Mouse (Mus musculus): ENCODE measurements around the gene Tmem246. TPM values are rescaled to one million over a fixed set of nuclear protein-coding genes. Genes with fewer than 3 reads are reported as not detected.
"Not testable (repeated sequence)": the region's sequence is repeated elsewhere in the genome, so short reads cannot be mapped to it uniquely, and the experiment has no call there.

Gene Tmem246
- polyA plus RNA-seq (2012; rRNA removed) = 93.9 and 94.6 TPM in 2 replicates

- H3K4me1 ChIP-seq (ENCODE audit: control insufficient read depth, insufficient read depth, low read length) = no peaks in the 10 kb centered on the region; the same call in 1 of the 2 replicates
- peak within 1 kb of the TSS; percentile 90 for H3K27ac ChIP-seq (ENCODE audit: insufficient read depth, low read length)
- under 1% methylated on average over 77 of the region's 77 CpGs for WGBS
- TF ChIP-seq POLR2A (IDR thresholded peaks at IDR 0.05; ENCODE audit: borderline replicate concordance, insufficient read depth, low read length) (peak; percentile 52; the same call in 1 of the 2 replicates), CTCF (IDR thresholded peaks at IDR 0.05; ENCODE audit: borderline replicate concordance, insufficient read depth, low read depth, low read length) (no peak)
- no peaks in the 10 kb centered on the region for H3K27me3 ChIP-seq (ENCODE audit: control insufficient read depth, insufficient read depth, low read length)
- DNase-seq = peak; percentile 85 to 89
- peak within 1 kb of the TSS; percentile 74 for H3K4me3 ChIP-seq (replicated peaks; ENCODE audit: insufficient read depth, low read depth, low read length)
These were observed at the start of gene Tmem246 for GRCm38 (mm10) chr4:49597183-49598100. Tmem246 (minus strand) TSS chr4:49597876.

DNA sequence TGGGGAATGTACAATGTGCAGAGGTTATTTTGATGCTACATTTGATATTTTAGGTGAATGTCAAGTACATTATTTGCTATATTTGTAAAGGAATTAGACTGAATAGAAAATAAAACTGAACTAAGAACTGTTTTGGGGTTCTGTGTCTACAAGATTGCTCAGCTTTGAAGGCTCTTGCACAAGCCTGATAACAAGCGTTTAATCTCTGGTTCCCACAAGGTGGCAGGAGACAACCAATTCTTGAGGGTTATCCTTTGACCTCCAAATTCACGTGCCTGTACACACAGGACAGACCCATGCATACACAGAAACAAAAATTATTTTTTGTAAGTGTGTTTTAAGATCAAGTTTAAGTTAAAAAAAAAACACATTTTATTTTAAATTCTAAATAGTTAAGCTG is 42.2 kb upstream of the Tmem246 start:
- 53% methylated on average over 2 of the region's 2 CpGs for WGBS
- no peak overlapping the region for H3K27ac ChIP-seq (ENCODE audit: insufficient read depth, low read length)
- H3K4me1 ChIP-seq (ENCODE audit: control insufficient read depth, insufficient read depth, low read length) = no peaks in the 10 kb centered on the region
- TF ChIP-seq POLR2A (IDR thresholded peaks at IDR 0.05; ENCODE audit: borderline replicate concordance, insufficient read depth, low read length) (no peak), CTCF (IDR thresholded peaks at IDR 0.05; ENCODE audit: borderline replicate concordance, insufficient read depth, low read depth, low read length) (no peak)
- no peak for DNase-seq
- H3K4me3 ChIP-seq (replicated peaks; ENCODE audit: insufficient read depth, low read depth, low read length) = no peak overlapping the region
- H3K27me3 ChIP-seq (ENCODE audit: control insufficient read depth, insufficient read depth, low read length) = no peaks in the 10 kb centered on the region

- H3K27me3 ChIP-seq (ENCODE audit: control insufficient read depth, insufficient read depth, low read length) = no peaks in the 10 kb centered on the region
- H3K27ac ChIP-seq (ENCODE audit: insufficient read depth, low read length) = no peak overlapping the region
- H3K4me1 ChIP-seq (ENCODE audit: control insufficient read depth, insufficient read depth, low read length) = peaks cover 4% of the 10 kb centered on the region
- H3K4me3 ChIP-seq (replicated peaks; ENCODE audit: insufficient read depth, low read depth, low read length) = no peak overlapping the region
- WGBS = 65% methylated on average over 11 of the region's 11 CpGs
- DNase-seq = no peak
- TF ChIP-seq CTCF (IDR thresholded peaks at IDR 0.05; ENCODE audit: borderline replicate concordance, insufficient read depth, low read depth, low read length) (no peak), POLR2A (IDR thresholded peaks at IDR 0.05; ENCODE audit: borderline replicate concordance, insufficient read depth, low read length) (no peak)
These were observed 40.1 kb upstream of the Tmem246 start for GRCm38 (mm10) chr4:49637821-49638220.

DNA sequence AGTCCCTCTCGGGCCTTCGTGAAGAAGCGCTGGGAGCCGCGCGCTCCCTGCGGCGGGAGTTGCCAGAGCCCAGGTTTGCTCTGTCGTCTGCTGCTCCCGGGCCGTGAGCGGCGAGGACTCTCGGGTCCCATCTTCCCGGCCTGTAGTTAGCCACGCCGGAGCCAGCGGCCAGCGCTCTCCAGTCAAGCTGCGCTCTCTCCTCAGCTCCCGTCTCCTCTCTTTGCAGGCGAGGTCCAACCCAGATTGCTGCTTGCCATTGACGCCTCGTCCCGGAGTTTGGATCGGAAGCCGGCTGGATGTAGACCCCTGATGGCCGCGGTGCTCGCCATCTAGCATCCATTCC is 34.4 kb upstream of the Tmem246 start:
- H3K27me3 ChIP-seq (ENCODE audit: control insufficient read depth, insufficient read depth, low read length) = no peaks in the 10 kb centered on the region
- no peak for DNase-seq
- under 1% methylated on average over 30 of the region's 30 CpGs for WGBS
- H3K27ac ChIP-seq (ENCODE audit: insufficient read depth, low read length) = peak overlapping the region; percentile 46
- TF ChIP-seq POLR2A (IDR thresholded peaks at IDR 0.05; ENCODE audit: borderline replicate concordance, insufficient read depth, low read length) = 0 out of 2 replicates have a peak, but pooled peaks have one; percentile 65
- no peak for TF ChIP-seq CTCF (IDR thresholded peaks at IDR 0.05; ENCODE audit: borderline replicate concordance, insufficient read depth, low read depth, low read length)
- H3K4me3 ChIP-seq (replicated peaks; ENCODE audit: insufficient read depth, low read depth, low read length) = peak overlapping the region; percentile 76
- H3K4me1 ChIP-seq (ENCODE audit: control insufficient read depth, insufficient read depth, low read length) = peaks cover 4% of the 10 kb centered on the region

DNA sequence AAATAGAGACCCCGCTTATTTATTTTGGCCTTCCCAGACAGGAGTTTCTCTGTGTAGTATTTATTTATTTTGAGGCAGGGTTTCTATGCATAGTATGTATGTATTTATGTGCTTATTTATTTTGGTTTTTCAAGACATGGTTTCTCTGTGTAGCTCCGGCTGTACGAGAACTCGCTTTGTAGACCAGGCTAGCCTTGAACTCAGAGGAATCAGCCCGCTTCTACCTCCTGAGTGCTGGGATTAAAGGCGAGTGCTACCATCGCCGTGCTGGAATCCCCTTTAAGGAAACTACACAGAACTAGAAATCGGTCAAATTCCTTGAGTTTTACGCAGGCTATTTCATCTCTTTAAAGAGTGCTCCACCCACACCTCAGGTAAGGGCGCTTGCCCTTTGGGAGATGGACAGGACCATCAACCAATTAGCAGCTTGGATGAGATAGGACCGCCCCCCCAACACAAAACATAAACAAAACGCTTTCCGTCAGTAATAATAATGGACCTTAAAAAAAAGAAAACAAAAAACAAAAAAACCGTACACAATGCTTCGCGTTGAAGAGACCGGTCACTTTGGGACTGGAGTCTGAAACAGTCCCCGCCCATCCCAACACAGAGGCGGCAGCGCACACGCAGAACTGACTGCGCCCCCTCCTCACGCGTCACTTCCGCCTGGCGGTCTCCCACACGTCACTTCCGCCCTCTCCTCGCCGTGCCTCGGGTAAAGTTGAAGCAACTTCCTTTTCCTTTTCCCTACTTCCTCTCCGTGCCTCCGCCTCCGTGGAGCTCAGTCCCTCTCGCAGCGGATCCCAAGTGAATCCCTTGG is 33.9 kb upstream of the Tmem246 start, which contains the start of gene Rnf20:
TSS of gene Rnf20 (plus strand) at position 688 of the 820 bp plus-strand sequence.
- TF ChIP-seq CTCF (IDR thresholded peaks at IDR 0.05; ENCODE audit: borderline replicate concordance, insufficient read depth, low read depth, low read length) (no peak), POLR2A (IDR thresholded peaks at IDR 0.05; ENCODE audit: borderline replicate concordance, insufficient read depth, low read length) (peak; percentile 82; the same call in 1 of the 2 replicates)
- H3K27me3 ChIP-seq (ENCODE audit: control insufficient read depth, insufficient read depth, low read length) = no peaks in the 10 kb centered on the region
- WGBS = 4% methylated on average over 37 of the region's 37 CpGs
- peak; percentile 96 to 98 for DNase-seq
- H3K27ac ChIP-seq (ENCODE audit: insufficient read depth, low read length) = peak within 1 kb of the TSS; percentile 46
- H3K4me1 ChIP-seq (ENCODE audit: control insufficient read depth, insufficient read depth, low read length) = peaks cover 4% of the 10 kb centered on the region
- peak within 1 kb of the TSS; percentile 76 for H3K4me3 ChIP-seq (replicated peaks; ENCODE audit: insufficient read depth, low read depth, low read length)

- Histone ChIP-seq H3K27me3 (ENCODE audit: control insufficient read depth, insufficient read depth, low read length) (no peaks in the 10 kb centered on the region), H3K27ac (ENCODE audit: insufficient read depth, low read length) (no peak overlapping the region), H3K4me1 (ENCODE audit: control insufficient read depth, insufficient read depth, low read length) (peaks cover 4% of the 10 kb centered on the region), H3K4me3 (replicated peaks; ENCODE audit: insufficient read depth, low read depth, low read length) (no peak overlapping the region)
- TF ChIP-seq POLR2A (IDR thresholded peaks at IDR 0.05; ENCODE audit: borderline replicate concordance, insufficient read depth, low read length) = no peak
- no peak for TF ChIP-seq CTCF (IDR thresholded peaks at IDR 0.05; ENCODE audit: borderline replicate concordance, insufficient read depth, low read depth, low read length)
- WGBS = 74% methylated on average over 5 of the region's 5 CpGs
- no peak for DNase-seq
These were observed 31.3 kb upstream of the Tmem246 start for GRCm38 (mm10) chr4:49628941-49629340.

DNA sequence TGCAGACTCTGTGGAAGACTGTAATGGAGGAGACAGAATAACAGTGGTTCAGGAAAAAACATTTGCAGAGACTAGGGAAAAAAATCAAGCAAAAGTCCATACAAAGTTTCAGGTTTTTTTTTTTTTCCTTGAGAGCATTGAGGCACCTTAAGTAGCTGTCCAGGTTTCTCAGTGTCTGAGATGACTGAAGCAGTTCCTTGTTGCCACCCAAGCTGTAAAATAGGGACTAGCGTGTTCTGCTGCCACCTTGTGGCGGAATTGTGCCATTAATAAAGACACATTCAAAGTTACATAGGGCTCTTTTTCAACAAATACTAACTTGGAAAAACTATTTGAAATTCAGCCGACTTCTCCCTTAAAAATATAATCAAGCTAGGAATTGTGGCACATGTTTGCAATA is 29.3 kb upstream of the Tmem246 start:
- Histone ChIP-seq H3K4me1 (ENCODE audit: control insufficient read depth, insufficient read depth, low read length) (no peaks in the 10 kb centered on the region), H3K27me3 (ENCODE audit: control insufficient read depth, insufficient read depth, low read length) (no peaks in the 10 kb centered on the region), H3K4me3 (replicated peaks; ENCODE audit: insufficient read depth, low read depth, low read length) (no peak overlapping the region), H3K27ac (ENCODE audit: insufficient read depth, low read length) (no peak overlapping the region)
- DNase-seq = peak; percentile 57 to 69
- no peak for TF ChIP-seq POLR2A (IDR thresholded peaks at IDR 0.05; ENCODE audit: borderline replicate concordance, insufficient read depth, low read length)
- TF ChIP-seq CTCF (IDR thresholded peaks at IDR 0.05; ENCODE audit: borderline replicate concordance, insufficient read depth, low read depth, low read length) = peak; percentile 76
- WGBS = 0% methylated on average over 3 of the region's 3 CpGs

DNA sequence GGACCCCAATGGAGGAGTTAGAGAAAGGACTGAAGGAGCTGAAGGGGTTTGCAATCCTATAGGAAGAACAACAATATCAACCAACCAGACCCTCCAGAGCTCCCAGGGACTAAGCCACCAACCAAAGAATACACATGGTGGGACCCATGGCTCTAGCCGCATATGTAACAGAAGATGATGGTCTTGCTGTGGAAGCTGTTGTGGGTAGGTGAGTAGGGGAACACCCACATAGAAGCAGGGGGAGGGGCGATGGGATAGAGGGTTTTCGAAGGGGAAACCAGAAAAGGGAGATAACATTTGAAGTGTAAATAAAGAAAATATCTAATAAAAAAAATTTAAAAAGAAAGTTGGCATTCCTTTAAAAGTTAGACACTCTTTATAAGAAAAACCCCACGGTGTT is 27.3 kb upstream of the Tmem246 start:
- not testable (repeated sequence) for H3K4me1 ChIP-seq (ENCODE audit: control insufficient read depth, insufficient read depth, low read length); DNase-seq; H3K27ac ChIP-seq (ENCODE audit: insufficient read depth, low read length); H3K4me3 ChIP-seq (replicated peaks; ENCODE audit: insufficient read depth, low read depth, low read length); H3K27me3 ChIP-seq (ENCODE audit: control insufficient read depth, insufficient read depth, low read length)
- 93% methylated on average over 4 of the region's 4 CpGs for WGBS
